Mouse (Mus musculus) erythroid progenitor cell, adult 5-6 weeks (primary cell): ENCODE results near the gene Lmod3. TPM values are rescaled to one million over a fixed set of nuclear protein-coding genes. Genes with fewer than 3 reads are reported as not detected.
A peak's percentile ranks its signal among the peaks of the same experiment; 100 is the strongest.

Experiments
- ATAC-seq: replicated peaks from 2 replicates; pipeline ENCODE4 v1.8.0; 2016; ENCODE audit warnings: moderate number of reproducible peaks, mild to moderate bottlenecking, moderate TSS enrichment, inconsistent platforms; ENCODE audit not compliant: poor library complexity, low FRiP score, severe bottlenecking
- total RNA-seq, 2 experiments: library from RNA; stranded (forward) in 1 of 2; stranded (reverse) in 1 of 2; fragments of 150-400 nt in 1 of 2; fragments of 186-747, 209-891 nt in 1 of 2; gene quantifications; 2 replicates each; pipeline versions ENCODE4 v1.2.3 to v1.2.4; 2015 to 2017; ENCODE audit warnings: low replicate concordance in 2 of 2

Gene Lmod3
- total RNA-seq, 2 experiments from 2014 or later: not detected

- no peak for ATAC-seq
Measured at GRCm38 (mm10) chr6:97207085-97207484, 45.5 kb downstream of the Lmod3 start.

DNA sequence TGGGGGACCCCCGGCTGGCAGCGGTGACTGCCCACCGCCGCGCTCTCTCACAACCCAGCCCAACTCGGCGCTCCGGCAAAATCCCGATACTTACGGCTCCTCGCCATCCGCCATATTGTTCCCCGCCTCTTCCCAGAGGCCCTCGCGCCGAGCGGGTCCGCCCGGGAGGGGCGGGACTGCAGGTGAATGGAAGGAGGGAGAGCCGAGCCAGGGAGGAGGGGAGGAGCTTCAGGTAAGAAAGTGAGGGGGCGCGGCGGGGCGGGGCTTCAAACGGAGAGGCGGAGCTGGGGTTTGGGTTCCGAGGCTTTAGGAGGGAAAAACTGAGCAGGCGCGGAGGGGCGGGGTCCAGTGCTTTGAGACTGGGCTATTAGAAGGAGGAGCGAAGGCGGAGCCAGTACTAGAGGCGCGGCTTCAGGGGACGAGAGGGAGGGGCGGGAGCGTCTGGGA, 47.1 kb downstream of the Lmod3 start, which contains the start of gene Uba3:
Uba3 (minus strand) TSS at position 209 of the 447 bp plus-strand sequence.
- ATAC-seq: peak; percentile 94

DNA sequence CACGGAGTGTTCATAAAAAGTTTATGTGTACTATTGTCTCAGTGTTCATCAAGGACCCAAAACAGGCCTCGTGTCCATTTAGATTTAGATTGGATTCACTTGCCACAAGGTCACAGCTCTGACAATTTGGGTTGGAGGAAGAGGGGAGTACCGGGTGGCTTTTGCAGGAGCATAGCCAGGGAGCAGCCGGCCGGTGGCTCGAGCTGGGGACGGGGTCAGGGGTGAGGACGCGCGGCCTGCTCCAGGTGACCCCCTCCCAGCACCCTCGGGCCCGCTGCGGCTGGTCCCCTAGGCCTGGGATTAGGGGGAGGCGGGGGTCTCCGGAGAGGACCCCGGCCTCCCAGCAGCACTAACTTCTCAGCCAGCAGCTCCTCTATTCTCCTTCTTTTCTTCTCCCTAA, 47.6 kb downstream of the Lmod3 start:
- ATAC-seq: no peak

DNA sequence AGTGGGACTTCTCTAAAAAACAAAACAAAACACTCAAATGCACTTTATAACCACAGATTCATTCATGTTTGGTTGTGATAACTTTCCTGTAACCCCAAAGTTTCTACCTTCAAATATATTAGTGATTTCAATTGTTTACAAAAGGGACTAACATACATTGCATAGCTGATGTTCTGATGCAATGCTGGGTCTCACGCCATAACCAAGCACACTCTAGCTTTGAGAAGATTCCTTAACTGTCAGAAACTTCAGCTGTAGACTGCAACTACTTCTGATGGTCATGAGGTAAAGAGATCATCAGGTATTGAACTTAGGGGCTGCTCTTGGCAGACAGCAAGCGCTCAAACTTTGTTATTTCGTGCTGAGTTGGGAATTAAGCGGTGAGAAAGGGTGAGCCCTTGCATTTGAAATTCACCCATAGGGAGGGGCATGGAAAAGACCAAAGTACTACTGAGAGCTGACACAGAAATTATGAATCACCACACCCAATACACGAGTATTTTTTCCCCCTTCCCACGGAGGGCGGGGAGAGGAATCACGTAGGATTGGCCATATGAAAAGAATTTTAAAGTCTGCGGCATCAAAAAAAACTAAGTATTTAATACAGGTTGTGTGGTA, 48.2 kb downstream of the Lmod3 start:
- no peak for ATAC-seq

DNA sequence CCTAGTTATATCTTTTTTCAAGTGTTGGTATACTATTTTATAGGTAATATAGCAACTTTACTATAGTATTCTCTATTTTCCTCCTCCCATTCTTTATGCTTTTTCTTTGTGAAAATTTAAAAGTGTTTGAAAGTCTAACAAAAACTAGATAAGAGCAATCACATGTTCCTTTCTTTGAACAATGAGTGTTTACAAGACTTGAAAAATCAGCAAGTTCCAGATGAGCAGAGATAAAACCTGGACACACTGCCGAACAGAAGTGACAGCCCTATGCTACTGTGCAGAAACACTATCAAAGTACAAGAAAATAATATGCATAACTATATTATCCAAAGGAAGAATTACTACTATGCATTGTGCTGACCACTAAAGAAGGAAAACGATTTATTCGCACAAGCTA, 50.1 kb downstream of the Lmod3 start:
- no peak for ATAC-seq

DNA sequence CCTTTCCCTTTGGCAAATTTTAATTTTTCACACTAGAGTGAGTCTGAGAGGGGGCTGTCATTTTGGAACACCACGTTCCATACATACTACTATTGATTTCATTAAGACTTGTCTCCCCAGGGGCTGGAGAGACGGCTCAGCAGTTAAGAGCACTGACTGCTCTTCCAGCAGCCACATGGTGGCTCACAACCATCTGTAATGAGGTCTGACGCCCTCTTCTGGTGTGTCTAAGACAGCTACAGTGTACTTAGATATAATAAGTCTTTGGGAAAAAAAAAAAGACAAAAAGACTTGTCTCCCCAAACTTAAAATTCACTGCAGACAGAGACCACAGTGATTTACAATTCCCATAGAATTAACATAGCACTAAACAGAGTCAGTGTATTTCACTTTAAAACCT, 52.1 kb downstream of the Lmod3 start:
- no peak for ATAC-seq

Other genes starting within 250 kb of the Lmod3 start
- gene Fam19a4, start 192.3 kb downstream of the Lmod3 start, total RNA-seq (2015; ENCODE audit: low replicate concordance): not detected in 2 replicates
- gene Fam19a4, start 192.3 kb downstream of the Lmod3 start, total RNA-seq (2017; ENCODE audit: low replicate concordance): not detected in 2 replicates
- 2.2 and 5.4 TPM in 2 replicates for gene Eogt, start 103.6 kb downstream of the Lmod3 start, total RNA-seq (2015; ENCODE audit: low replicate concordance)
- 1.0 and 2.2 TPM in 2 replicates for gene Eogt, start 103.6 kb downstream of the Lmod3 start, total RNA-seq (2017; ENCODE audit: low replicate concordance)
- gene Tmf1, start 73.6 kb downstream of the Lmod3 start, total RNA-seq (2015; ENCODE audit: low replicate concordance): 18.0 and 21.3 TPM in 2 replicates
- gene Tmf1, start 73.6 kb downstream of the Lmod3 start, total RNA-seq (2017; ENCODE audit: low replicate concordance): 107 and 142 TPM in 2 replicates
- 34.2 and 38.6 TPM in 2 replicates for gene Uba3, start 47.1 kb downstream of the Lmod3 start, total RNA-seq (2015; ENCODE audit: low replicate concordance)
- 55.7 and 71.2 TPM in 2 replicates for gene Uba3, start 47.1 kb downstream of the Lmod3 start, total RNA-seq (2017; ENCODE audit: low replicate concordance)
- 13.0 and 18.4 TPM in 2 replicates for gene Arl6ip5, start 42.1 kb downstream of the Lmod3 start, total RNA-seq (2015; ENCODE audit: low replicate concordance)
- gene Arl6ip5, start 42.1 kb downstream of the Lmod3 start, total RNA-seq (2017; ENCODE audit: low replicate concordance): 16.7 and 22.1 TPM in 2 replicates